Mouse (Mus musculus) heart, postnatal 0 days (tissue): ENCODE data around the gene Evc. TPM values are rescaled to one million over a fixed set of nuclear protein-coding genes. Genes with fewer than 3 reads are reported as not detected.

Experiments
- ATAC-seq: fragments of 200-750 bp; cut with Nextera tagmentation; 2 replicates; pipeline ENCODE4 v1.8.0; 2017; ENCODE audit warnings: low read depth, moderate number of reproducible peaks, moderate library complexity; ENCODE audit not compliant: insufficient read depth
- DNase-seq: peaks from one replicate; pipeline ENCODE4 v3.0.0-alpha.2; 2016; ENCODE audit warnings: low spot score
- H3K27ac ChIP-seq: fragments of 300-500 bp; sonication (generic); 2 replicates; pipeline ENCODE4 v1.5.1; 2014; ENCODE audit warnings: low read depth, mild to moderate bottlenecking
- H3K27me3 ChIP-seq: fragments of 300-500 bp; sonication (generic); 2 replicates; pipeline ENCODE4 v1.6.1; 2014; ENCODE audit warnings: low read length, mixed read lengths; ENCODE audit not compliant: control insufficient read depth, insufficient read depth
- H3K36me3 ChIP-seq: fragments of 300-500 bp; sonication (generic); replicated peaks from 2 replicates; pipeline ENCODE4 v1.6.1; 2014; ENCODE audit warnings: low read length, mixed read lengths; ENCODE audit not compliant: control insufficient read depth, insufficient read depth
- H3K4me1 ChIP-seq: fragments of 300-500 bp; sonication (generic); 2 replicates; pipeline ENCODE4 v1.6.1; 2014; ENCODE audit warnings: antibody characterized with exemption; ENCODE audit not compliant: control insufficient read depth, insufficient read depth
- H3K4me2 ChIP-seq: fragments of 300-500 bp; sonication (generic); 2 replicates; pipeline ENCODE4 v1.6.1; 2014; ENCODE audit warnings: low read depth, mild to moderate bottlenecking, low read length, moderate library complexity
- H3K4me3 ChIP-seq: fragments of 300-500 bp; sonication (generic); 2 replicates; pipeline ENCODE4 v1.5.1; 2014; ENCODE audit warnings: low read depth, low read length
- H3K9ac ChIP-seq: fragments of 300-500 bp; sonication (generic); replicated peaks from 2 replicates; pipeline ENCODE4 v1.6.1; 2014; ENCODE audit warnings: low read depth, low read length, mixed read lengths
- H3K9me3 ChIP-seq: fragments of 300-500 bp; sonication (generic); replicated peaks from 2 replicates; pipeline ENCODE4 v1.6.1; 2016; ENCODE audit warnings: low read length; ENCODE audit not compliant: control insufficient read depth
- CTCF ChIP-seq: IDR thresholded peaks from 2 replicates; pipeline ENCODE4 v1.5.1; 2016; ENCODE audit warnings: antibody characterized with exemption, control low read depth, low read depth
- EP300 ChIP-seq: IDR thresholded peaks from 2 replicates; pipeline ENCODE4 v1.6.1; 2016; ENCODE audit warnings: antibody characterized with exemption, low read depth
- WGBS: fragments of 180-500 bp; shearing (Covaris S2); extraction: QIAGEN DNeasy Blood & Tissue Kit; methylation state at CpG from one replicate; pipeline ENCODE4 v1.1.7; 2014; 5-methylcytosine and 5-hydroxymethylcytosine counted together
- polyA plus RNA-seq: library from polyadenylated mRNA; unstranded; fragments of >200 nt; fragmentation: Nextera tagmentation; extraction: Ambion mirVana; gene quantifications from 2 replicates; pipeline ENCODE4 v1.2.1, GENCODE M21; 2015
- total RNA-seq: library from RNA; depleted of rRNA; stranded (reverse); fragments of >200 nt; gene quantifications from 2 replicates; pipeline ENCODE4 v1.2.3, GENCODE M21; 2014; ENCODE audit warnings: low replicate concordance

The Evc gene
- total and polyA plus RNA-seq, 2 experiments from 2014 or later = 1.8 to 2.8 TPM

DNA sequence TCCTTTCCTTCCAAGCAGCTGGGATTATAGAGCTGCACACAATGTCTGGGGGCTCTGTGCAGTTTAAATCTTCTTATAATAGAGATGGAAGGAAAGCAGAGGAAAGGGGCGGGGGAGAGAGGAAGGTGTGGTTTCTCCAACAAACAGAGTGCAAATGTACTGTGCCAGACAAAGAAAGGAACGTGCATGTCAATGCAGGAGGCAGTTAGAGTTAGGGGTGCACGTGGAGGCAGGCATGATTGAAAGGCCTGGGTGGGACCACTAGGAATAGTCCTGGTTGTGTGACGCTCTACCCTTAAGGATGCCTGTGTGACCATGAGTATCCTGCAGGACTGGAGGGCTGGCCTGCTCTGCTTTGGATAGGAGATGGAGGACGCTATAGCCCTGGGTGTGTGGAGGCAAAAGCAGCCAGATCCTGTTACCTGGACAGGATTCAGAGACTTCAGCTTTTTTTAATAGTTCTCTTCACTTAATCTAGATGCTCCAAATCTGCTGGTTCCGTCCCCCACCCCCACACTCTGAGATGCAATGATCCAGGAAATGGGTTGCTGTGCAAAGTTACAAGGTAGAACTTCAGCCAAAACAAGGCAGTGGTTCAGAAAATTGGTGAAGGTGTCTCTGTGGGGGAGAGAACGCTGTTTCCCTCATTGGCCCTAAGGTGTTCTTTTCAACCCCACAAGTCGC lies 6.1 kb downstream of the Evc start:
- Histone ChIP-seq H3K9ac (no peak overlapping the region), H3K27ac (no peak overlapping the region), H3K4me2 (no peak overlapping the region), H3K9me3 (no peaks in the 10 kb centered on the region), H3K4me3 (no peak overlapping the region), H3K4me1 (no peaks in the 10 kb centered on the region), H3K27me3 (no peaks in the 10 kb centered on the region), H3K36me3 (0 out of 2 replicates have a peak, but pooled peaks cover 3% of the 10 kb centered on the region)
- no peak for TF ChIP-seq EP300
- DNase-seq (no peak), ATAC-seq (no peak)
- 70% methylated on average over 8 of the region's 8 CpGs for WGBS

DNA sequence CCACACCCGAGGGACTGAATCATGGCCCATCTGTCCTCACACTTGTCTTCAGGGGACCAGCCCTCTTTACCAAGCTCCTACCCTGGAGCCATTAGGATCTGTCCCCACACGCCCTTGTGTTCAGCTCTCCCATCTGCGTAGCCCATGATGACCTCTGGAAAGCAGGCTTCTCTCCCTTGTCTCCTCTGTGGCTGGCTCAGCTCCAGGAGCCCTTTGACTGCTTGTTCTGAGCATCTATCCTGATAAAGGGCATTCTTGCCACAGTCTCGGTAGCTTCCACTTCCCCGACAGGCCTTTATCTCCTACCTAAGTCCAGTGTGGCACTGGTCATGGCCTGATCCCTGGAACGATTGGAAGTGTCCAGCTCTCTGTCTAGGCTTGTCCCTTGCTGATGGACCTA lies 10.0 kb downstream of the Evc start:
- Histone ChIP-seq H3K4me3 (no peak overlapping the region), H3K4me2 (no peak overlapping the region), H3K27ac (no peak overlapping the region), H3K4me1 (no peaks in the 10 kb centered on the region), H3K36me3 (0 out of 2 replicates have a peak, but pooled peaks cover 6% of the 10 kb centered on the region), H3K27me3 (no peaks in the 10 kb centered on the region), H3K9me3 (no peaks in the 10 kb centered on the region), H3K9ac (no peak overlapping the region)
- no peak for TF ChIP-seq CTCF
- no peak for DNase-seq
- WGBS = 52% methylated on average over 6 of the region's 6 CpGs
- no peak for ATAC-seq

DNA sequence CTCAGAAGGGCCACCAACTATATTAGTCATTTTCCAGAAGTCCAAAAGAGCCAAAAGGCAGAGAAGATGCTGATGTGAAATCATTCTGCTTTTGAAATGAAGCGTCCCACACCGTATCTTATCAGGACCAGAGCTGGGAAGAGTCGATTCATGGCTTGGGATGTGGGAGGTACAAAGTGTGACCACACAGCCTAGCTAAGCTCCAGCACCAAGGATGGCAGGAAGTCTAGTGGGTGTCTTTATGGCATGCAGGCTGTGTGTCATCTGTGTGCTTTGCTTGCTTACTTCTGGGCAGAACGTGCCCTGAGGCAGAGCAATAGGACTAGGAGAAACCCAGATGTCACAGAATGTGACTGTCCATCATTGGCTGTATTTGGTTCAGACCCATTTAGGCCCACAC lies 15.9 kb downstream of the Evc start:
- Histone ChIP-seq H3K9me3 (peaks cover 5% of the 10 kb centered on the region), H3K27me3 (no peaks in the 10 kb centered on the region), H3K4me3 (no peak overlapping the region), H3K4me1 (no peaks in the 10 kb centered on the region), H3K27ac (no peak overlapping the region), H3K9ac (no peak overlapping the region), H3K4me2 (no peak overlapping the region), H3K36me3 (0 out of 2 replicates have a peak, but pooled peaks cover 3% of the 10 kb centered on the region)
- TF ChIP-seq CTCF (no peak), EP300 (no peak)
- DNase-seq (no peak), ATAC-seq (no peak)
- WGBS = 61% methylated on average over 4 of the region's 4 CpGs

DNA sequence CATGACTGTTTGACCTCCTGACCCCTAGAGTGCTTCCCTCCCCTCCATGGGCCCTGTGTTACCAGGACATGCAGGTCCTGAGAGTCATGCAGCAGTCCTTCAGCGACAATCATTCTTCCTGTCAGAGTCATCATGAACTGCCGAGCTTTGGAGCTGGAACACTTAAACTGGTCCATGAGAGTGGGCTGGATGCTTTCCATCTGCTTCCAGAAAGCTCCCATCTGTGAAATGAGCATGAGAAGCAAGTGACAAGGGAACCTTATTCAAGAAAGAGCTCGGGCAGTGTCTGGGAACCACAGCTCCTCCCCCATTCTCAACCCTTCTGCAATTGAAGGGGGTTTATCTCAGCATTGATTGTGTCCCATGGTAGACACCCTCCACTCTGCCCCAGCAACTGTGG lies 16.5 kb downstream of the Evc start:
- peaks cover 10% of the 10 kb centered on the region for H3K9me3 ChIP-seq
- DNase-seq = no peak
- H3K27me3 ChIP-seq = no peaks in the 10 kb centered on the region
- H3K4me1 ChIP-seq = no peaks in the 10 kb centered on the region
- 58% methylated on average over 3 of the region's 3 CpGs for WGBS
- ATAC-seq = no peak
- H3K9ac ChIP-seq = no peak overlapping the region
- no peak overlapping the region for H3K4me2 ChIP-seq
- TF ChIP-seq CTCF (no peak), EP300 (no peak)
- no peak overlapping the region for H3K27ac ChIP-seq
- H3K4me3 ChIP-seq = no peak overlapping the region
- 0 out of 2 replicates have a peak, but pooled peaks cover 3% of the 10 kb centered on the region for H3K36me3 ChIP-seq

DNA sequence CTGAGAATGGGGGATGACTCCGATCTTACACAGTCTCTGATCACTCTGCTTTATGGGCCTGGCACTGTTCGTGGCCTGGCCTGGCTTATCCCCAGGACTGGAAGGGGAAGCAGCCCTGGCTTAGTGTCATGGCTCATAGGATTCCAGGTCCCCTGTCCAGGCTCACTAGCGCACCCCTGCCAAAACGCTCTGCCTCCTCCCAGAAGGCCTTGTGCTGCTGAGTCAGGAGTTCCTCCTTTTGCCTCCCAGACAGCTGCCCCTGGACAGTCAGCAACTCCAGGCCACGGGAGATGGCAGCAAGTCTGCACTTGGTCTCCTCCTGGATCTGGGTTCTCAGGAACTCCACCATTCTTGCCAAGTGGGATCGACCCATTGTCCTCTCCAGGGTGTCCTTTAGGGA lies 18.0 kb downstream of the Evc start:
- no peak overlapping the region for H3K27ac ChIP-seq
- no peak overlapping the region for H3K4me3 ChIP-seq
- H3K4me1 ChIP-seq = no peaks in the 10 kb centered on the region
- ATAC-seq (no peak), DNase-seq (no peak)
- H3K4me2 ChIP-seq = no peak overlapping the region
- no peak for TF ChIP-seq CTCF
- no peak for TF ChIP-seq EP300
- H3K27me3 ChIP-seq = no peaks in the 10 kb centered on the region
- H3K9ac ChIP-seq = no peak overlapping the region
- no peaks in the 10 kb centered on the region for H3K36me3 ChIP-seq
- 80% methylated on average over 6 of the region's 6 CpGs for WGBS
- peaks cover 15% of the 10 kb centered on the region for H3K9me3 ChIP-seq
